Mouse (Mus musculus) erythroblast, embryonic 14.5 days (primary cell): ENCODE results near the gene C1qtnf2.

ENCODE experiments used
- GATA1 ChIP-seq: IDR thresholded peaks from 2 replicates; pipeline ENCODE4 v1.6.1; 2012; ENCODE audit warnings: low read length, inconsistent platforms, mixed read lengths
- TAL1 ChIP-seq: IDR thresholded peaks from 3 replicates; pipeline ENCODE4 v1.6.1; 2012; ENCODE audit warnings: low read length, inconsistent platforms, mixed read lengths

- TF ChIP-seq GATA1 (no peak), TAL1 (no peak)
Observed at GRCm38 (mm10) chr11:43484057-43484456, 10.0 kb downstream of the C1qtnf2 start.
